Mouse (Mus musculus) liver, embryonic 11.5 days (tissue): ENCODE measurements around the gene Slc19a1. TPM values are rescaled to one million over a fixed set of nuclear protein-coding genes. Genes with fewer than 3 reads are reported as not detected.

ENCODE experiments used
- ATAC-seq: fragments of 200-750 bp; cut with Nextera tagmentation; replicated peaks from 2 replicates; pipeline ENCODE4 v1.8.0; 2017; ENCODE audit warnings: moderate number of reproducible peaks, mild to moderate bottlenecking, moderate TSS enrichment, moderate library complexity; ENCODE audit not compliant: low FRiP score
- DNase-seq: peaks from one replicate; pipeline ENCODE4 v3.0.0-alpha.2; 2017; ENCODE audit warnings: low spot score
- H3K27ac ChIP-seq: fragments of 300-500 bp; sonication (generic); 2 replicates; pipeline ENCODE4 v1.5.1; 2014; ENCODE audit warnings: mild to moderate bottlenecking, low read depth, low read length, control low read depth
- H3K27me3 ChIP-seq: fragments of 300-500 bp; sonication (generic); replicated peaks from 2 replicates; pipeline ENCODE4 v1.6.1; 2014; ENCODE audit warnings: low read length, mixed read lengths; ENCODE audit not compliant: control insufficient read depth, insufficient read depth
- H3K36me3 ChIP-seq: fragments of 300-500 bp; sonication (generic); 2 replicates; pipeline ENCODE4 v1.6.1; 2014; ENCODE audit warnings: mild to moderate bottlenecking, low read length, moderate library complexity, mixed read lengths; ENCODE audit not compliant: control insufficient read depth, insufficient read depth
- H3K4me1 ChIP-seq: fragments of 300-500 bp; sonication (generic); replicated peaks from 2 replicates; pipeline ENCODE4 v1.6.1; 2014; ENCODE audit warnings: low read length, mixed read lengths; ENCODE audit not compliant: control insufficient read depth, insufficient read depth
- H3K4me2 ChIP-seq: fragments of 300-500 bp; sonication (generic); 2 replicates; pipeline ENCODE4 v1.6.1; 2014; ENCODE audit warnings: mild to moderate bottlenecking, control low read depth, moderate library complexity
- H3K4me3 ChIP-seq: fragments of 300-500 bp; sonication (generic); 2 replicates; pipeline ENCODE4 v1.5.1; 2014; ENCODE audit warnings: low read depth, low read length, control low read depth
- H3K9ac ChIP-seq: fragments of 300-500 bp; sonication (generic); 2 replicates; pipeline ENCODE4 v1.6.1; 2014; ENCODE audit warnings: low read depth, low read length, control low read depth
- H3K9me3 ChIP-seq: fragments of 300-500 bp; sonication (generic); 2 replicates; pipeline ENCODE4 v1.6.1; 2016; ENCODE audit warnings: low read length, inconsistent platforms, mixed read lengths; ENCODE audit not compliant: control insufficient read depth
- WGBS: fragments of 180-500 bp; shearing (Covaris S2); extraction: QIAGEN DNeasy Blood & Tissue Kit; methylation state at CpG from one replicate; pipeline ENCODE4 v1.1.7; 2014; 5-methylcytosine and 5-hydroxymethylcytosine counted together
- polyA plus RNA-seq: library from polyadenylated mRNA; unstranded; fragments of >200 nt; fragmentation: Nextera tagmentation; extraction: Ambion mirVana; gene quantifications from 2 replicates; pipeline ENCODE4 v1.2.1, GENCODE M21; 2014

Slc19a1 gene
- polyA plus RNA-seq, 1 experiment from 2014 or later, result 57.1 TPM

- H3K4me3 ChIP-seq, result no peak overlapping the region
- ATAC-seq (no peak), DNase-seq (no peak)
- no peaks in the 10 kb centered on the region for H3K4me1 ChIP-seq
- WGBS, result 86% methylated on average over 4 of the region's 4 CpGs
- no peak overlapping the region for H3K4me2 ChIP-seq
- no peak overlapping the region for H3K9ac ChIP-seq
- no peaks in the 10 kb centered on the region for H3K9me3 ChIP-seq
- H3K27me3 ChIP-seq, result no peaks in the 10 kb centered on the region
- H3K36me3 ChIP-seq, result no peaks in the 10 kb centered on the region; the same call in 1 of the 2 replicates
- H3K27ac ChIP-seq, result no peak overlapping the region
Measured at GRCm38 (mm10) chr10:77074276-77074974, 42.4 kb downstream of the Slc19a1 start.

- Histone ChIP-seq H3K36me3 (no peaks in the 10 kb centered on the region; the same call in 1 of the 2 replicates), H3K9ac (no peak overlapping the region), H3K4me1 (no peaks in the 10 kb centered on the region), H3K27me3 (no peaks in the 10 kb centered on the region), H3K4me2 (no peak overlapping the region), H3K27ac (no peak overlapping the region), H3K9me3 (no peaks in the 10 kb centered on the region), H3K4me3 (no peak overlapping the region)
- WGBS, result 92% methylated on average over 4 of the region's 4 CpGs
- DNase-seq (no peak), ATAC-seq (no peak)
Measured at GRCm38 (mm10) chr10:77078456-77078855, 46.4 kb downstream of the Slc19a1 start.

GRCm38 (mm10) chr10:77078961-77079360, 46.9 kb downstream of the Slc19a1 start:
- Histone ChIP-seq H3K27ac (no peak overlapping the region), H3K4me3 (no peak overlapping the region), H3K4me2 (no peak overlapping the region), H3K9ac (no peak overlapping the region), H3K9me3 (no peaks in the 10 kb centered on the region), H3K36me3 (no peaks in the 10 kb centered on the region; the same call in 1 of the 2 replicates), H3K4me1 (no peaks in the 10 kb centered on the region), H3K27me3 (no peaks in the 10 kb centered on the region)
- ATAC-seq (no peak), DNase-seq (no peak)
- 84% methylated on average over 8 of the region's 8 CpGs for WGBS

GRCm38 (mm10) chr10:77082453-77082852, 50.4 kb downstream of the Slc19a1 start:
- no peaks in the 10 kb centered on the region for H3K27me3 ChIP-seq
- no peak overlapping the region; the same call in 1 of the 2 replicates for H3K27ac ChIP-seq
- WGBS, result 31% methylated on average over 3 of the region's 3 CpGs
- no peak overlapping the region for H3K4me2 ChIP-seq
- ATAC-seq, result no peak
- no peak overlapping the region for H3K9ac ChIP-seq
- DNase-seq, result peak; percentile 71
- H3K36me3 ChIP-seq, result peaks cover 6% of the 10 kb centered on the region; the same call in 1 of the 2 replicates
- no peaks in the 10 kb centered on the region for H3K4me1 ChIP-seq
- no peak overlapping the region for H3K4me3 ChIP-seq
- no peaks in the 10 kb centered on the region for H3K9me3 ChIP-seq

GRCm38 (mm10) chr10:77082921-77083320, 50.9 kb downstream of the Slc19a1 start:
- Histone ChIP-seq H3K27me3 (no peaks in the 10 kb centered on the region), H3K4me2 (no peak overlapping the region), H3K9me3 (no peaks in the 10 kb centered on the region), H3K9ac (no peak overlapping the region), H3K36me3 (peaks cover 9% of the 10 kb centered on the region; the same call in 1 of the 2 replicates), H3K4me1 (no peaks in the 10 kb centered on the region), H3K4me3 (no peak overlapping the region), H3K27ac (peak overlapping the region; percentile 16; the same call in 1 of the 2 replicates)
- no peak for ATAC-seq
- WGBS, result 70% methylated on average over 5 of the region's 5 CpGs
- DNase-seq, result no peak

- H3K4me1 ChIP-seq, result peaks cover 6% of the 10 kb centered on the region
- H3K9ac ChIP-seq, result no peak overlapping the region
- no peak overlapping the region for H3K4me2 ChIP-seq
- 65% methylated on average over 1 of the region's 1 CpGs for WGBS
- H3K9me3 ChIP-seq, result no peaks in the 10 kb centered on the region
- H3K4me3 ChIP-seq, result no peak overlapping the region
- no peaks in the 10 kb centered on the region for H3K27me3 ChIP-seq
- H3K36me3 ChIP-seq, result peaks cover 9% of the 10 kb centered on the region; the same call in 1 of the 2 replicates
- H3K27ac ChIP-seq, result no peak overlapping the region
- ATAC-seq (no peak), DNase-seq (no peak)
Measured at GRCm38 (mm10) chr10:77084568-77084967, 52.5 kb downstream of the Slc19a1 start.

DNA sequence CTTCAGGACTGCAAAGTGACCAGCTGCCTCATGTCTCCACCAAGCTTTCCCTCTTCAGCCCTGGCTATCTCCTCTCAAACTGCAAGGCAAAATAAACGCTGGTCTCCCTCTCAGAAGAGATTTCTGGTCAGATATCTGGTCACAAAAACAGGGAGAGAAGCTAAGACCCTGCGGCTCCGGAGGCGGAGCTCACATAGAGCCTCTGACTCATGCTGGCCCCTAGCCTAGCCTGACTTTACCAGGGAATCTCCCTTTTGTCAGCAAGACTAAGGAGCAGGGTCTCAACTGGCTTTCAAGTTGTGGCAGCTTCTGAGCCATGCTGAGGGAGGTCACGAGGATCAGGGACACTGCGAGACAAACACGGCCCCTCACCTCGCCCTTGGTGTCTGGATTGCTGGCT, 57.3 kb downstream of the Slc19a1 start:
- H3K4me3 ChIP-seq, result no peak overlapping the region
- H3K9me3 ChIP-seq, result peaks cover 3% of the 10 kb centered on the region; the same call in 1 of the 2 replicates
- H3K36me3 ChIP-seq, result peaks cover 14% of the 10 kb centered on the region; the same call in 1 of the 2 replicates
- no peak for ATAC-seq
- no peak for DNase-seq
- no peaks in the 10 kb centered on the region for H3K27me3 ChIP-seq
- H3K9ac ChIP-seq, result no peak overlapping the region
- no peak overlapping the region for H3K4me2 ChIP-seq
- peak overlapping the region; percentile 21; the same call in 1 of the 2 replicates for H3K27ac ChIP-seq
- H3K4me1 ChIP-seq, result peaks cover 21% of the 10 kb centered on the region
- WGBS, result 64% methylated on average over 8 of the region's 8 CpGs

DNA sequence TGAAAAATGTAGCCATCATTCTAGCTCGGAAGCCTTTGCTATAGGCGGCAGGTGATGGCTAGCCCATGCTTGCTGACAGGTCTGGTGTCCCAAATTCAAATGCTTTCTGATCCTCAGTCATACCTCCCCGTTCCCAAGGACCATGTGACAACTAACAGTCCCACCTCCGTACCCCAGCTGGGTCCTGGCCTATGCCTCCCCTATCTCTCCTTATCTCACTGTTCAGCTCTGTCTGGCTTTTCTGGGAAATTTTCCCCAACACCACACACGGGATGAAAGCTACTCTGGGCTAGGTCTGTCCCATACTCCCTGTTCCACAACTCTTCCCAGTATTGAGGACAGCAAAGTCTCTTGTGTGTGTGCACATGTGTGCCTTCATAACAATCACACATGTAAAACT, 58.0 kb downstream of the Slc19a1 start:
- no peak overlapping the region for H3K4me3 ChIP-seq
- no peak overlapping the region for H3K4me2 ChIP-seq
- H3K27me3 ChIP-seq, result no peaks in the 10 kb centered on the region
- WGBS, result 44% methylated on average over 5 of the region's 5 CpGs
- peaks cover 14% of the 10 kb centered on the region; the same call in 1 of the 2 replicates for H3K36me3 ChIP-seq
- H3K9ac ChIP-seq, result peak overlapping the region; percentile 27; the same call in 1 of the 2 replicates
- ATAC-seq (peak; percentile 50; the same call in 1 of the 2 replicates), DNase-seq (no peak)
- H3K9me3 ChIP-seq, result peaks cover 3% of the 10 kb centered on the region; the same call in 1 of the 2 replicates
- no peak overlapping the region for H3K27ac ChIP-seq
- peaks cover 21% of the 10 kb centered on the region for H3K4me1 ChIP-seq
